Mouse (Mus musculus) cerebellum, adult 2 months (tissue): ENCODE measurements around the gene Celf1.

ENCODE experiments used
- CTCF ChIP-seq: fragments of 200-500 bp; IDR thresholded peaks from 2 replicates; pipeline ENCODE4 v1.5.1; 2011; ENCODE audit warnings: low read depth, mild to moderate bottlenecking, control low read depth, low read length, moderate library complexity, borderline replicate concordance; ENCODE audit not compliant: insufficient read depth
- POLR2A ChIP-seq: fragments of 200-500 bp; IDR thresholded peaks from 2 replicates; pipeline ENCODE4 v1.6.1; 2011; ENCODE audit warnings: low read length, control low read depth, borderline replicate concordance; ENCODE audit not compliant: insufficient read depth

DNA sequence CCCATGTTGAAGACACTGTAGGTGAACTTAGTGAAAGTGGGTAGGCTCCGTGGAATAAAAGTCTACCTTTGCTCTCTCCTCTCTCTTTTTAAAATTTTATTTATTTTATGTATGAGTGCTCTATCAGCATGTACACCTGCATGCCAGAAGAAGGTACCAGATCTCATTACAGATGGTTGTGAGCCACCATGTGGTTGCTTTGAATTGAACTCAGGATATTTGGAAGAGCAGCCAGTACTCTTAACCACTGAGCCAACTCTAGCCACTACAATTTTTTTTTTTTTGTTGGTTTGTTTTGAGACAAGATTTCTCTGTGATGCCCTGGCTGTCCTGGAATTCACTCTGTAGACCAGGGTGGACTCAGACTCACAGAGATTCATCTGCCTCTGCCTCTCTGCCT, 23.1 kb downstream of the Celf1 start:
- TF ChIP-seq CTCF (no peak), POLR2A (no peak)
